Mouse (Mus musculus) brain, embryonic 14.5 days (tissue): ENCODE results near the gene Tagap.

ENCODE experiments used
- CTCF ChIP-seq: fragments of 200-500 bp; IDR thresholded peaks from 2 replicates; pipeline ENCODE4 v1.5.1; 2012; ENCODE audit warnings: inconsistent platforms, mild to moderate bottlenecking, moderate library complexity, borderline replicate concordance; ENCODE audit not compliant: insufficient read depth, insufficient read length; ENCODE audit errors: extremely low read depth
- POLR2A ChIP-seq: fragments of 200-500 bp; IDR thresholded peaks from 2 replicates; pipeline ENCODE4 v1.6.1; 2012; ENCODE audit warnings: mild to moderate bottlenecking, inconsistent platforms, borderline replicate concordance; ENCODE audit not compliant: poor library complexity, insufficient read depth, insufficient read length, severe bottlenecking; ENCODE audit errors: extremely low read depth

GRCm38 (mm10) chr17:7922564-7922963 is 3.2 kb upstream of the Tagap start:
- TF ChIP-seq POLR2A (no peak), CTCF (no peak)
